Mouse (Mus musculus) lung, postnatal 4 days (tissue): Measurements from ENCODE around the gene Iah1.

Experiments used
- DNase-seq, 2 experiments: peaks; one replicate each; pipeline ENCODE4 v3.0.0; 2021

Gene Iah1

GRCm38 (mm10) chr12:21320317-21320716, 4.1 kb downstream of the Iah1 start:
- no peak for DNase-seq

DNA sequence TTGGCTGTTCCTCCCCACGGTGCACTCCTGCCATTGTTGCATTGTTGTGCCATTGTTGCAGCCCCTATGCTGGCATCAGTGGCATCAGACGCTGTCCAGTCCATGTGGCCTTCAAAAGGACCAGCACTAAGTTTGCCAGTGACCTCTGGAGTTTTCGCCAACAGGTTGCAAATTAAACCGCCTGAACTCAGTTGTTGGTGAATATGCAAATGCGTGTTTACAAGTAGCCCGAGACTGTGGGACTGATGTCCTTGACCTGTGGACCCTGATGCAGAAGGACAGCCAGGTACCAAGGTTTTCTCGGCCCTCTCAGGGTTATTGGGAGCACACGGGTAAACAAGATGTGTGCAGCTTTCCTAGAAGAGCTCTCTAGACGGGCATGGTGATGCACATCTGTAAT, 5.0 kb downstream of the Iah1 start:
- no peak for DNase-seq

DNA sequence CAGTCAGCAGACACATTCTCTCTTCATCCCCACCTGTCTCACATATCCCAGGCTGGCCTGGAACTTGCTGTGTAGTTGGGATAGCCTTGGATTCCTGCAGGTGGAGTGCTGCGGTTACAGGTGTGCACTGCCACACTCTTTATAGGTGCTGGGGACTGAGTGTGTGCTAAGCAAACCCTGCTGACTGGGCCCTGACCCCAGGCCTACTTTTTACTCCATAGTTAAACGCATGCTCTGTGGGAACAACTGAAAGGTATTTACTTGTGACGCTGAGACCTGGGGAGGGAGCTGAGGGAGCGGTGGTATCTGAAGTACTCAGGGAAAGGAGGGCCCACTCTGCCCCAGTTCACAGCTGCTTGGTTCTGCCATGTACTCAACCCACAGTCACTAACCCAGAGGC, 6.1 kb downstream of the Iah1 start:
- DNase-seq = no peak

- DNase-seq = no peak
These were observed 6.7 kb downstream of the Iah1 start for GRCm38 (mm10) chr12:21322856-21323255.

DNA sequence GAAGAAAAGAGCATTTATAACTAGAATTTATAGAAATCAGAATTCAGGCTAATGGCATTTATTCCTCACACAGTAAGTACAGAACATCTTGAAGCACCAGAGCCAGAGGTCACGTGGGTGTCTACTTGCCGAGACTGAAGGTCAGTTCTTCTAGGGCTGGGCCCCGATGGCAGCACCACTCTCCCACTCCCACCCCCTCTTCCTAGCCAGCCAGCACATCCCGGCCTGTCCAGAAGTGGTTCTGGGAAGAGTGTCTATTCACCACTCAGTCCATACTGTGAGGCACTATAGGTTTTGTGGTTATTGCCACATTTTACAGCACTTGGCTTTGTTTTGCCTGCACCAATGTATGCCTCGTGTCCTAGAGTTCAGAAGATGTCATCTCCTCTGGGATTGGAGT, 7.9 kb downstream of the Iah1 start:
- no peak for DNase-seq

- DNase-seq = no peak
These were observed 9.1 kb downstream of the Iah1 start for GRCm38 (mm10) chr12:21325266-21325665.

DNA sequence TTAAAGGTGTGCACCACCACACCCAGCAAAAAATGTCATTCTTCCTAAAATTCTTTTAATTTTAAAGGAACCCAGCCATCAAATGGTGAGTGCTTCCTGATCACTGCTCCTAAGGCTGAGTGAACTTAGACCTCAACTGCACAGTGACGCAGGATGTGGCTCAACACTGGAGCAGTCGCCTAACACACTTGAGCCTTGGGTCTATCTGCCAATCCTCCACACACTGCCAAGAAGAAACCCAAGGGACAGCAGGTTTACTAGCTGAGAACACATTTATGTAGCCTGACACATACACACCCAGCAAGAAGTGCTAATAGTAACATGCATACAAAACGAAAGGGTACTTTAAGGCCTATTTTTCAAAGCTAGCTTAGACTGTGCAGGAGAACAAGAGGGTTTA, 10.1 kb downstream of the Iah1 start:
- DNase-seq = no peak

DNA sequence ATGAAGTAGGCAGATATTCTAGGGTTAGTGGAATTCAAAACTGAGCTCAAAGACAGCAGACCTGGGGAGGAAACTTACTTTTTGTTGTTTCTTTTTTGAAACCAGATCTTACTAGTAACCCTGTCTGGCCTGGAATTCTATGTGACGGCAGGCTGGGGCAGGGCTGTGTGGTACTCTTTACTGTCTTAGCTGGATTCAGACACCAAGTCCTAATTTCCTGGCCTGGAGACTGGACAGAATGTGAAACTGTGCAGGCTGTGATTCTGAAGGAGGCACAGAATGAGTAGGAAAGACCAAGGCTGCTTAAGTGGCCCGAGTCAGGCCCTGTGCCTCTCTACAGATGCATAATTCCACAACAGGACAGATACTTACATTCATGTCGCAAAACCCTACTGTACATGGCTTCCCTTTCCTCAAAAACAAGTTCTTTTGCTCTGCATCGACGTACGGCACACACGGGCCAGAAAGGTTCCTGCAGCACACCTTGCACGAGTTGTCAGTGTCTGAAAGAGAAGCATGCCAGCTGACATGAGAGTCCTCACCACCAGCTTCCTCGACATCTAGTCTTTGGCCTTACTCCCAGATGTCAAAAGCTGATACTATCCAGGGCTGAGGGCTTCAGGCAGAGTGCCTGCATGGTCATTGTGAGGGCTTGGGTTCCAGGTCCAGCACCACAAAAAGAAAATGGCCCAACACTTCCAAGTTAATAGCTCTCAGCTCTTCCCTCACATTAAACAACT, 13.6 kb downstream of the Iah1 start:
- DNase-seq = no peak

GRCm38 (mm10) chr12:21330961-21331576, 14.9 kb downstream of the Iah1 start:
- no peak for DNase-seq

- no peak for DNase-seq
These were observed 15.5 kb downstream of the Iah1 start for GRCm38 (mm10) chr12:21331711-21332110.

GRCm38 (mm10) chr12:21333021-21333420, 16.8 kb downstream of the Iah1 start:
- no peak for DNase-seq

- DNase-seq = no peak
These were observed 17.6 kb downstream of the Iah1 start for GRCm38 (mm10) chr12:21333766-21334165.

DNA sequence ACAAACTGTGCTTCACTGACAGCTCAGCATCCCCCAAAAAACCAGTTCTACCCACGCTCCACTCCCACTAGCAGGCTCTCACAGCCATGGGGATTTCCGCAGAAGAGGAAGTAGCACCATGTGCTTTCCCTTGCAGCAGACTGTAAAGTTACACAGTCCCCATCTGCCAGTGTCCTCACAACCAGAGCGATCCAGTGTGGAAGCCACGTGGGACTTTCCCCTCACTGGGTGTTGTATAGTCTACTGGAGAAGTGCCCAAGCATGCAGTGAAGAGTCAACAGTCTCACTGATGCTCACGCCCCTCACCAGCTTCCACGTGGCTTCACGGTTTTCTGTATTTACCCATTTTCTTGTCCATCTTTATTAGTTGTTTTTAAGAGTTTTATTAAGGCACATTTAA, 19.7 kb downstream of the Iah1 start:
- DNase-seq = peak; percentile 31 to 47

DNA sequence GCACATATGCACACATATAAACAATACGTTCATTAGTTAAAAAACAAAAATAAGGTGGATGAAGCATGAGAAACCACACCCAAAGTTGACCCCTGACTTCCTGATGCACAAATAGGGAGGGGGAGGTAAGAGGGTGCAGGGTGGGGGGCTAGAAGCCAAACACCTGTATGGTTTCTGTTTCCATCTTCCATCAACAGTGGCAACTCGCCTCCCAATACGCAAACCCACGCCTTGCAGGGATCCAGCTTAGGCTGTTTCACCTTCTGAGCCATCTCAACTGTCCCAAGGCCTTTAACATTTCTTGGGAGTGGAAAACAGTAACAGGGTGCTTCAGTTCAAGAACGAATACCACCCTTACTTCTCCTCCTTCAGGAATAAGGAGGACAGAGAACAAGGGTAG, 21.0 kb downstream of the Iah1 start:
- DNase-seq = no peak

DNA sequence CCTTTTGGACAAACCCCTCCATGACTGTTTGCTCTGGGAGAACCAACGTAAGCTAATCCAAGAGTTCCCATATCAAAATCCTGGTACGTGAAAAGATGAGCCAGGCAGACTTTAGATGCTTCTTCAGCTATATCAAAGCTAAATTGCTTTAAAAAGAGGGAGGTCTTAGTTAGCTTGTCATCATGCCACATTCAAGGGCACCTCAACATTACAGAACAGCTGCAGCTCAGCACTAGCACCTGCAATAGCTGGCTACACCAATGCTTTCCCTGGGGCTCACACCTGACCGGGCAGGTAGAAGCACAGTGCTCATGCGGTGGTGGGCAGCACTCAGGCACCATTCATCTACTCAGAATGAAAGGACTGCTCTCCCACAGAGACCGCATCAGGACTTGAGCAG, 24.5 kb downstream of the Iah1 start:
- no peak for DNase-seq

DNA sequence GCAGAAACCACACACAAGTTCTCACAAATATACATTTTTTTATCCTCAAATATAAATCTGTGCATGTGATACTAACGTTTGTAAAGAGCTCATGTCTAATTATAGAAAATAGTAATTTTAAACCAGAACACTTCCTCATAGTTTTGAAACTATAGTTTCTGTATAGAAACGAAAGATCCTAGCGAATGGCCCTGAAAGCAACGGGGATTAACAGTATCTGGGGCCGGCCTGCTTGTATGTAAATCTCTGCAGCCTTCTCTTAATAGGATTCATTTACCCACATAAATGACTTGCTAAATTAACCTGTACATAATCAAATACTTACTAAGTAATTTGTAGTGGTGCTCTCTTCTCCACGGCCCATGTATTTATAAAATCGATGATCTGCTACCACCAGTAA, 30.8 kb downstream of the Iah1 start:
- DNase-seq = no peak

DNA sequence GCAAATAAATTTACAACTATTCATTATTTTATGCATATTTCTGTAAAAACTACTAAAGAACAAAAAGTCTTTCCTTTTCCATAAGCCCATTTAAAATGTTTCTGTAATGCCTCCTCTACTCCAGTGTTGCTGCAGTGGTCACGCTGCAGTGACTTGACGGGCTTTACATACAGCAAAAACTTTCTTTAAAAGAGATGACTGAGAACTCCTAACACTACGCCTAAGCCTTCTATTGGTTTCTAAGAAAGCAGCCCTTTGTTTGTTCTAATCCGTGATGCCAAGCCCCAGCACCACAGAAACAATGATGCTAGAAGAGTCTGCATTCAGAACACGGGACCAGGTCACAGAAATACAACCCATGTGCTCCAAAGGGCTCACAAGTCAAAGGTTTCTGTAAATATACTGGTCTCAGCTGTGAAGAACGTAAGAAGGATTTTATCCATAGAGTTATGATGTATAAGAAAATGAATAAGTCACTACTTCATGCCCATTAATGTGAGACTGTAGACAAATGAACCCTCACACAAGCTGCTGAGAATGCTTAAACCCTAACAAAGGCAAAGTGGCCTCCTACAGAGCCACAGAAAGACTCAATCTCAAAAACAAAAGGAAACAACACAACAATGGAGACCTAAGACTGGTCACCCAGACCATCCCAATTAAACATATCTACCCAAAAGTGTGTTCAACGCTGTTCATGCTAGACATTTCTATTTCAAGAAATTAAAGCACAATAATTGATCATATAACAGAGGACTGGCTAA, 34.1 kb downstream of the Iah1 start:
- no peak for DNase-seq

GRCm38 (mm10) chr12:21353681-21354080, 37.5 kb downstream of the Iah1 start:
- DNase-seq = peak; percentile 27 to 49

- DNase-seq = no peak
These were observed 46.5 kb downstream of the Iah1 start for GRCm38 (mm10) chr12:21362686-21363085.

- no peak for DNase-seq
These were observed 47.0 kb downstream of the Iah1 start for GRCm38 (mm10) chr12:21363195-21363594.

- DNase-seq = peak in 1 of 2 experiments; percentile 20
These were observed 48.6 kb downstream of the Iah1 start for GRCm38 (mm10) chr12:21364624-21365435.

GRCm38 (mm10) chr12:21368376-21369086, 52.3 kb downstream of the Iah1 start:
- DNase-seq = no peak

GRCm38 (mm10) chr12:21369087-21369410, 52.9 kb downstream of the Iah1 start:
- DNase-seq = no peak
